Mouse (Mus musculus) thymus, postnatal 10 days (tissue): Measurements from ENCODE around the gene Hectd1.

ENCODE experiments used
- DNase-seq, 2 experiments: peaks; one replicate each; pipeline ENCODE4 v3.0.0; 2021; ENCODE audit warnings: low spot score in 2 of 2

Gene Hectd1

GRCm38 (mm10) chr12:51829290-51830076, at the start of gene Hectd1:
TSS of gene Hectd1 (minus strand) at chr12:51829536.
- DNase-seq, result peak; percentile 82 to 83

GRCm38 (mm10) chr12:51871446-51872144, 42.3 kb upstream of the Hectd1 start:
- DNase-seq, result peak in 1 of 2 experiments; percentile 14

GRCm38 (mm10) chr12:51869511-51869910, 40.2 kb upstream of the Hectd1 start:
- no peak for DNase-seq

- no peak for DNase-seq
These were observed 37.7 kb upstream of the Hectd1 start for GRCm38 (mm10) chr12:51867076-51867475.

- DNase-seq, result no peak
These were observed 37.0 kb upstream of the Hectd1 start for GRCm38 (mm10) chr12:51866226-51866910.

- DNase-seq, result no peak
These were observed 36.4 kb upstream of the Hectd1 start for GRCm38 (mm10) chr12:51865790-51866179.

- no peak for DNase-seq
These were observed 35.9 kb upstream of the Hectd1 start for GRCm38 (mm10) chr12:51865061-51865789.

GRCm38 (mm10) chr12:51863116-51864002, 34.0 kb upstream of the Hectd1 start:
- DNase-seq, result no peak

GRCm38 (mm10) chr12:51858134-51859028, 29.0 kb upstream of the Hectd1 start:
- DNase-seq, result no peak

- DNase-seq, result no peak
These were observed 27.5 kb upstream of the Hectd1 start for GRCm38 (mm10) chr12:51856768-51857295.

GRCm38 (mm10) chr12:51855872-51856271, 26.5 kb upstream of the Hectd1 start:
- no peak for DNase-seq

GRCm38 (mm10) chr12:51855453-51855852, 26.1 kb upstream of the Hectd1 start:
- no peak for DNase-seq

- DNase-seq, result no peak
These were observed 22.3 kb upstream of the Hectd1 start for GRCm38 (mm10) chr12:51851617-51852016.

GRCm38 (mm10) chr12:51851155-51851554, 21.8 kb upstream of the Hectd1 start:
- no peak for DNase-seq

GRCm38 (mm10) chr12:51850339-51850738, 21.0 kb upstream of the Hectd1 start:
- DNase-seq, result no peak

GRCm38 (mm10) chr12:51849902-51850301, 20.6 kb upstream of the Hectd1 start:
- DNase-seq, result no peak

GRCm38 (mm10) chr12:51847953-51848680, 18.8 kb upstream of the Hectd1 start:
- DNase-seq, result no peak

GRCm38 (mm10) chr12:51845261-51845660, 15.9 kb upstream of the Hectd1 start:
- no peak for DNase-seq

- DNase-seq, result peak; percentile 83 to 87
These were observed 15.5 kb upstream of the Hectd1 start for GRCm38 (mm10) chr12:51844771-51845256.
